Mouse (Mus musculus): Measurements from ENCODE around the gene Efcab8.

GRCm38 (mm10) chr2:153853544-153853943 is 73.8 kb downstream of the Efcab8 start:
- TF ChIP-seq ZNF384 (IDR thresholded peaks at IDR 0.05; ENCODE audit: low read depth, low read length) = no peak
- no peak for TF ChIP-seq CHD2 (IDR thresholded peaks at IDR 0.05; ENCODE audit: low read depth, low read length)
- no peak for TF ChIP-seq HCFC1 (IDR thresholded peaks at IDR 0.05; ENCODE audit: borderline replicate concordance, insufficient read depth, low read length)
- no peak for TF ChIP-seq MAFK (IDR thresholded peaks at IDR 0.05; ENCODE audit: insufficient read depth, low read depth, low read length)
- no peak for TF ChIP-seq ZC3H11A (IDR thresholded peaks at IDR 0.05; ENCODE audit: borderline replicate concordance, low read depth, low read length)

Measured in ES-E14 (cell line).